Mouse (Mus musculus) liver, adult 2 months (tissue): ENCODE data around the gene Srcin1.

Experiments used
- CTCF ChIP-seq: fragments of 200-500 bp; IDR thresholded peaks from 2 replicates; pipeline ENCODE4 v1.5.1; 2011; ENCODE audit warnings: low read depth, low read length, control low read depth
- POLR2A ChIP-seq: fragments of 200-500 bp; IDR thresholded peaks from 2 replicates; pipeline ENCODE4 v1.6.1; 2011; ENCODE audit warnings: low read length, control low read depth; ENCODE audit not compliant: insufficient read depth; ENCODE audit errors: extremely low read depth

DNA sequence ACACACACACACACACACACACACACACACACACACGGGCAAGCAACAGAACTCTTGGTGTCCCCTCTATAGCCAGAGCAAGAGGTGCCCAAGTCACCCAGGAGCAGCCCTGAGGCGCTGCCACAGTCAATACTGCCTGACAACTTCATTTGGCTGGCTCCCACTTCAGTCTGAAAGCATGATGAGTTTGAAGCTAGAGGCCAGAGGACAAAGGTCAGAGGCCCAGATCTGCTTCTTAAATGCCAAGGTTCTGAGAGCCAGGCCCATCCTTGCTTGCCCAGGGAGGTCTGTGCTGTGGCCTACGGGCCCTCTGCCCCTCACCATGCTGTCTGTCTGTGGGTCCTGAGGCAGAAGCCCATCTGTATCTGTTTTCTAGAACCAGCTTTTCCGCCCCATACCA, 18.1 kb downstream of the Srcin1 start:
- TF ChIP-seq POLR2A, result no peak
- no peak for TF ChIP-seq CTCF
